Mouse (Mus musculus) right cerebral cortex, postnatal 10 days (tissue): Measurements from ENCODE around the gene Lrrc4c.

Experiments used
- DNase-seq, 2 experiments: peaks; one replicate each; pipeline ENCODE4 v3.0.0; 2021; ENCODE audit warnings: low spot score in 2 of 2

Lrrc4c gene

DNA sequence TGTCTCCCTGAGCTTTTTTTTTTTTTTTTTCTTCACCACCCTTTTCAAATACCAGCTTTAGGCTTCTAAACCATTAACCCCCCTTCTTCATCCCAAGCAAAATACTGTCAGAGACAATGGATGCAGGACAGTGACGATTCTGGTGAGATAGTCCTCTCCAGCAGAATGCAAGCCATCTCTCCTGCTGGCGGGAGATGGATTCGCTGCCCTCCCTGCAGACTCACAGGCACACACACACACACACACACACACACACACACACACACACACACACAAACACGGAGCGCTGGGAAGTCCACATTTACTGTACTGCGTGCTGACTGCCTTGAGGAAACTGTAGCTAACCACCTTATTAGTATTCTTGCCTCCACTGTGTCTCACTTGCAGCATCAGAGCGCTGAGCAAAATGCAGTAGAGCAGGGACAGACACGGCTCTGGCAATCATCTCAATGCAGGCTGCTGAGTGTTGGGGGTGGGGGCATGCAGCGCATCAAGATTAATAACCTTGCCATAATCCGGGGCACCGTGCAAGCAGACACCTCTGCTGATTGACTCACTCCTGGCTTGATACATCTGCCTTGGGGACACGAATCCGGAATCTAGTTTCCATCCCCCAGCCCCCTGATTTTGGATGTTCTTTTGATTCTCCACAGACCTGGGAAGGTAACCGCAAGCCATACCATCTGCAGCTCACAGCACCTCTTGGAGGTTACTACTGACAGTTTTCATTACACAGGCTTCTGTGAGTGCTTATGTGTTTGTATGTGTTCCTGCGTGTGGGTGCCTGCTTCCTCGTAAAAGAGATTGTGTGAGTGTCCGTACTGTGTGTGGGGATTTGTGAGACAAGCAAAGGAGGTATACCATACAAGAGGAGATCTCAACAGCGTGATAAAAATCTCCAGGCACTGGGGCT lies at the start of gene Lrrc4c:
TSS of gene Lrrc4c (plus strand) at position 783 of the 913 bp plus-strand sequence.
- DNase-seq, result peak; percentile 64 to 72

- no peak for DNase-seq
Measured at GRCm38 (mm10) chr2:96275061-96275460, 42.9 kb upstream of the Lrrc4c start.

DNA sequence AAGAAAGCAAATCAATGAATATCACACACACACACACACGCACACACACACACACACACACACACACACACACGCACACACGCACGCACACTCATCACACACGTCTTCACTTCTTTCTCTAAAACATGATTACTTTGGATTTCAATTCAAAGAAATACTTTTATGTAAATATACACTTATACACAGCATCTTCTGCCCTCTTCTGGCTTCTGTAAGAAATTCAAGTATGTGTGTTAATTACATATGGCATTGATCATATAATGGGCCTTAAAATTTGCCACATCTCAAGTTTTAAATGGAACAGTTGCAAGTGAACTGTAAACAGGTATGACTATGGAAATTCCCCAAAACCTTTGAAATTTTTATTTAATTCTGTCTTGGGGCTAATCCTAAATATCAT lies 35.0 kb upstream of the Lrrc4c start:
- DNase-seq, result no peak

DNA sequence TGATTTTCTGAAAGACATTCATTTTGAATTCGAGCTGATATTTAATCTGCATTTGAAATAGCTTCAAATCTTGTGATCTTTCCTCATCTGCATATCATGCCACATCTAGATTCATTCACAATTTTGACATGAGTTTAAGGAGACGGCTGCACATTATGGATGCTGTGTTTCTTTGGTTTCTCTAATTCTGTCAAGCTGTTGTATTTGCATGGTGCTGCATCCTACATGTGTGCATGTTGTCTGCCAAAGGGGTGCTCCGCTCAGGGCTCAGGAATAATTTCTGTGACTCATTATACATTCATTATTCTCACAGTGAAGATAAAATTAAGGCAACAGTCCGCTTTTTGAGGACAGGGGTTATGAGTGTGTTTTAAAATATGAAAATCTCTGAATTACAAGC lies 30.5 kb upstream of the Lrrc4c start:
- no peak for DNase-seq

DNA sequence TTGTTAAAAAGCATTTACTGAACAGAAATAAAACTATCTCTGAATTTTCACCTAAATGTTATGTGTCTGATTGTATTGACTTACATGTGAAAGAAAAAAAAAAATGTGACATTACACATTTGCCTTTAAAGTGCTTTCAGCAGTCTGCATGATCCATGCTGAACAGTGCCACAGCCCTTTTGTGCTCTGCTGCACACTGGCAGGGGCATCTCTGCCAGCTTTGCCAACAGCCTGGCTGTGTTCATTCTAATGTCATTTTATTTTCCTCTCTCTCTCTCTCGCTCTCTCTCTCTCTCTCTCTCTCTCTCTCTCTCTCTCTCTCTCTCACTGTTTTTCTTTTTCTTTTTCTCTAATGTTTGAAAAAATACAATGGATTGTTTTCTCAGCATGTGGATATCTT lies 27.4 kb upstream of the Lrrc4c start:
- DNase-seq, result no peak

DNA sequence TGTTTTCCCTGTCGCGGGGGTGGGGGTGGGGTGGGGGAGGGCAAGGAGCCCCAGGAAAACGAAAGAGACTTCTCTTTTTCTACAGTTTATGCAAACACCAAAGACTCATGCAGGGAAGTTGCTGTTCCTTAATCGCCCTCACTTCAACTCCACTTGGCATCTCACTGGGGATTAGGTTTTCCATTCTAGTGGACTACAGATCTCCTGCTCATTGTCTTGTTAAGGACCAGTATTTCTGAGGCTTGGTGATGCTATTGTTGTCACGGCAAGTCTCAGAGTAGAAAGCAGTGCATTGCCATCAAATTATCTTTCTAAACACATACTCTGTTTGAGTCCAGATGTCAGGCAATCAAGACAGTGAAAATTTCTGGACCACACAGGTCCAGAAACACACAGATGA lies 2.9 kb upstream of the Lrrc4c start:
- no peak for DNase-seq

DNA sequence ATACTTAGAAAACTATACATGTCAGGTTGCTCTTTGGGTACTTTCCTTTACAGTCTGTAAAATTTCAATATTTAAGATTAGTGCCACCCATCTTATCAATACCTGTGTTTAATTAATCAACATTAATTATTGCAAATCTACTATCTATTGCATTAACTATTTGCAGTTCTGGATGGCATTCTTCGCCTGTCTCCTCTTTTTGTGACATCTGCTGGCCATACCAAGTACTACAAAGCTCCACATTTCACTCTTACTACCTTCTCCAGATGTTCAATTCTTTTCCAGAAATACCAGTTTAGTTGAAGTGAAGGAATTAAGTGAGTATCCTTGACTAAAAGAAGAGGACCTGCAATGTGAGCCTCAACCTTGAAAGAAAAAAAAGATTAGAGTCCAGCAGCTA lies 1.4 kb upstream of the Lrrc4c start:
- DNase-seq, result peak in 1 of 2 experiments; percentile 35

DNA sequence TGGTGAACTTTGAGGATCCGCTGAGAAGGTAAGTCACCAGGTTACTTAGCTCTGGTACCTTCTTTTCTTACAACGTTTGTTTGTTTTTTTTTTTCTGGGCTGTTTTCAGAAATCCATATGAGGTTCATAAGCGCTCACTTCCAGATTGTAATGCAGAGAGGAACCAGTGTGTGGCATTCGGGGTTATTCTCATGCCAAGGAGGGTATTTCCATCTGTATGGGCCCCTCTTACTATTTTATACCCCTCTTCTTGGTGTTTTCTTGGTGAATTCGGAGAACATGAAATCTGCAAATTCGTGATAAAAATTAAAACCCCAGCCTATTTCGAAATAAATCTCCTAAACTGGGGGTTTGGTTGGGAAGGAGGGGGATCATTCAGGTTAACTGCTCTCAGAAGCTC lies 587 bp downstream of the Lrrc4c start:
- DNase-seq, result no peak

GRCm38 (mm10) chr2:96319201-96319600 lies 1.2 kb downstream of the Lrrc4c start:
- peak; percentile 56 to 60 for DNase-seq

DNA sequence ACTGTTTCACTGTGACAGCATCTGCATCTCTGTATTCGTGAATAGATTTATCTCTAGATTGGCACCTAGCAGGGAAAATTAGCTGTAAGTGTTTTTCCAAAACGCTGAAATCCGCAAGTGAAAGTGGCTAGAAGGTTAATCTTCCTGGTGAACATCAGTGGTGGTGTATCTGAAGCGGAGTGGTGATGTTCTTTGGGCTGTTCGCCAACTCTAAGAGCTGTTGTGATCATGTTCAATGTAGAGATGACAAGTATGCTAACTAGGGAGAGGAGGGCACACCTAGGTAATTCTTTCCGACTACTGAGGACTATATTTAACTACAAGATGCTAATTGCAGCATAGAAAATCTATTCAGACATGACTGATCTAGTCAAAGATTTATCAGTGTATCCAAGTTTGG lies 1.7 kb downstream of the Lrrc4c start:
- peak; percentile 52 to 62 for DNase-seq

- DNase-seq, result peak in 1 of 2 experiments; percentile 45
Measured at GRCm38 (mm10) chr2:96334652-96335051, 16.7 kb downstream of the Lrrc4c start.

- DNase-seq, result peak in 1 of 2 experiments; percentile 41
Measured at GRCm38 (mm10) chr2:96337354-96337753, 19.4 kb downstream of the Lrrc4c start.

DNA sequence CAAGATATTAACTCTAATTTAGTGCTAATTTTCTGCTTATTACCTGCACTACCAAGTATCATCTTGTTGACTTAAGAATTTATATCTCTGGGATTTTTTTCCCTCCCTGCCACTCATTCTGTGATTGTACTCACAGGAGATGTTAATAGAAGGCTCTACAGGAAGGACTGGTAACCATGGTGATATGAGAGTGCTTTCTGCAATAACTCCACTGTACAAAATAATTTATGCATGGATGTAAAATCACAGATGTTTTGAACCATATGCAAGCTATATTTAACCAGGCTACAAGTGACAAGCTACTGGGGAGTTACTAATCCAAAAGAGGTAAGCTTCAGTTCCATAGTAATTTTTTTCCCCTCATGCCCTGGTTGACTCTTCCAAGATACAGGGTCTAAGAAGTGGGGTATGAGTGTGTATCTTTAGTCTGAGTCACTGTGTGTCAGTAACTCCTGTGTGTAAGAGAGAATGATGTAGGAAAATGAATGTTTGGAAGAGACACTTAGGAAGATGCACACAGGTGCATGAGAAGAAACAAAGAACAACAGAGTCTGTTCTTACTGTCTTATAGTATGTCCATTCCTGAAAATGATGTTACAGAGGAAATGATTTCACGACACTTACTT lies 83.3 kb downstream of the Lrrc4c start:
- no peak for DNase-seq

DNA sequence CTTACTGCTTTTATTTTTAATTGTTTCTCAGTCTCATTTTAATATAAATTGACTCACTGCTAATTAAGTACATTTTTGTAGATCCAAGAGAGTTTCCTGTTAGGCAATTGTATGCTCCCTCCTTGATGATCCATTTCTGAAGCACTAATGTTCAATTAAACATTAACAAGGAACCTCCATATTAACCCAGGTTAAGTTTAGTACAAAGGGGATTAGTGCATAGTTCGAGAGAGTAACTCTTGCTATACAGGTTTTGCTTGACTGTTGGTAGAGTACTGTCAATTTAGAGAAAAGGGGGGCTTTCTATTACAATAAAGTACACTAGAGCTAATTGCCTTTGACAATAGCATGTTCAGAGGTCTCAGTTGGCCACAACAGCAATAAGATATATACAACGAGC lies 84.5 kb downstream of the Lrrc4c start:
- no peak for DNase-seq

- DNase-seq, result no peak
Measured at GRCm38 (mm10) chr2:96406856-96407255, 88.9 kb downstream of the Lrrc4c start.

GRCm38 (mm10) chr2:96411182-96411581 lies 93.2 kb downstream of the Lrrc4c start:
- DNase-seq, result no peak

- no peak for DNase-seq
Measured at GRCm38 (mm10) chr2:96461566-96461965, 143.6 kb downstream of the Lrrc4c start.

GRCm38 (mm10) chr2:96475674-96476073 lies 157.7 kb downstream of the Lrrc4c start:
- DNase-seq, result peak; percentile 55 to 62

GRCm38 (mm10) chr2:96499116-96499882 lies 181.3 kb downstream of the Lrrc4c start:
- DNase-seq, result no peak

DNA sequence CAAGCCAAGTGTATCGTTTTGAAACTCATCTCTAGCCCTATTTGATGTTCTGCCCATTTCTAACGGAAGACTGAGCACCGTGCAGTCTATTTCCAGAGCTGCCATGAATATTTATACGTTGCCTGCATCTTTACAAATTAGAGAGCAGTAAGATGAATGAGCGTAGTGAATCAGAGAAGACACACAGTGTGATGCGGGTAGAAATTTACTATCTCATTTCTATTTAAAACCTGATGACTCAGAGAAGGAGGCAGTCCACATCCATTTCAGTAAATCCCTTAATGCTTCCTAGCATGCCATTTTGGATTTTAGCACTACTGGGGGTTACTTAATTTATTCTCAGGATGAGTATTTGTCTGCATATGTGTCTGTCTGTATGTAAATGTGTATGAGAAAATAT lies 186.2 kb downstream of the Lrrc4c start:
- no peak for DNase-seq

DNA sequence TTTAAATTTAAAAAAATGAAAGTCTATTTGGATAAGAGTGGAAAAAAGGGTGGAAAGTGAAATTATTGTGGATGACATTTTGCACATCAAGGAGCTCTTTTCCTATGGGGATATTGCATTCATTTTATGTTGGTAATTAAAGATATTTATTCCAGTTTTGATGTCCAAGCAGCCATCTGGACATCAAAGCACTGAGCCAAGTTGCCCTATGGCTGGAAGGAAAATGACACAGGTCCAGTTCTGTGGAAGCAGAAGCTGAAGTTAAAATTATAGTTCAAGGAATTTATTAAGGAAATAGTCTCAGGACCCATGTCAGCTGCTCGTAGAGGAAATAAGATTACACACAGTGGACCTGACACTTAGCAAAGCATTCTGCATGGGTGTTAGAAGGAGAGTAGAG lies 187.7 kb downstream of the Lrrc4c start:
- DNase-seq, result no peak

GRCm38 (mm10) chr2:96508991-96509390 lies 191.0 kb downstream of the Lrrc4c start:
- DNase-seq, result no peak
